Mouse (Mus musculus) monocyte, adult 2 months (primary cell): ENCODE results near the gene Podxl2.

Experiments
- DNase-seq, 2 experiments: peaks; one replicate each; pipeline ENCODE4 v3.0.0; 2022; ENCODE audit warnings: low spot score in 2 of 2, low read depth in 1 of 2

The Podxl2 gene

DNA sequence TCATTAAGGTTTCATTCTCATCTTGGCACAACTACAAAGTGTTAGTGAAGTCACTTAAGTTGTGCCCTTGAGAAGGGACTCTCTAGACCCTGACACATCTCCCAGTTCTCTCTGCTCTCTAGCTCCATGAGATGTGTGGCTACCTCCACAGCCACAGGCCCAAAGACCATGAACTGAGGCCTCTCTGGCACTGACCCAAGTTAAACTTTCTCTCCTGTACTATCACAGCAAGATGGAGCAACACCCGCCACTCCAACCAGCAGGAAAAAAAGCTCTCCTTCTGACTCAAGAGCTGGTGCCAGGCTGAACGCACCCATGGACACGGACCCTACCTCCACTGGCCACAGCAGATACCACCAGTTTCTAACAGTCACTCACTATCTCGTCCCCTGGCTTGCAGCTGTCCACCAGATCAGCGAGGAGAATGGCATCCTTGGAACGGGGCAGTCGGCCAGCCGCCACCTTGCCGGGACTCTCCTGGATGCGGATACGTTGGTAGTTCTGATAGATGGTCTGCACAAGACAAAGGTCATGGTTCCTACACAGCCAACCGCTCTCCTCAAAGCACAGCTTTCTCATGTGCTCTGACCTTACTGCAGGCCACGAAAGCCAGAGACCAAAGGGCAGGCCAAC, 14.7 kb upstream of the Podxl2 start:
- DNase-seq = no peak

DNA sequence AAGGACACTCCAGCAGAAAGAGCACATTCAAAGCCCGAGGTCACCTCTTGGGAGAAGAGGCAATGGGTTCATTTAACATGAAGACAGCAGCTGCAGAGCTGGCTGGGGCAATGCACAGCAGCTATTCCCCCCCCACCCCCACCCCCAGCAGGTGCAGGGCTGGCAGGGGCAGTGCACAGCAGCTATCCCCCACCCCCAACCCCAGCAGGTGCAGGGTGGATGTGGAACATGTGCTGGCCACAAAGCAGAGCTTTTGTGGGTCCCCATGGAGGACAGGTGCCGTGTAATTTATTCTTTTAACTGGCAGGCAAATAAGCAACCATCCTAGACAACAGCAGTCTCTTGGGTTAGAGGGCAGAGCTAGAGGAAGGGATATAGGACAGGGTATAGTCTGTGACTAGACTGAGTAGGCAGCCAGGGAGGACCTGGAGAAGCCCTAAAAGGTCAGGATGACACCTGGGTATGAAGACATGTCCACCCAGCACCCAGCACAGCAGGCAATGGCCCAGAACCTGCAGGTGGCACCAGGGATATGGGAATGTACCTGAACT, 11.6 kb upstream of the Podxl2 start:
- no peak for DNase-seq

GRCm38 (mm10) chr6:88885644-88886416, 11.0 kb upstream of the Podxl2 start:
- DNase-seq = no peak

DNA sequence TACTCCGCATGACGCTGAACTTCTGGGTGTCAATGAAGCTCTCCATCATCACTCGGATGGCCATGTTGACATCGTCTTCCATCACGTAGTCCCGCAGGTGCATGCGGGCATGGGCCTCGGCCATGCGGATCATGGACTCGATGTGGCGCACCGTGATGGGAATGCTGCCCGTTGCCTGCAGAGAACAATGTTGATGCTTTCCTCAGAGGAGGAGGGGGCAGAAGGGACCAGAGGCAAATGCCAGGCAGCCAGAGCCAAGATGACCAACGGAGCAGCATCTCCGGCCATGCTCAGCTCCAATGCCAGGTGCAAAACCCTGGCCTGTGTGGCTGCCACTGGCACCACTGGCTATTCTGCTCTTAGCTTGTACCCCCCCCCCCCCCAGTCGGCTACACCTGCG, 9.8 kb upstream of the Podxl2 start:
- DNase-seq = no peak

DNA sequence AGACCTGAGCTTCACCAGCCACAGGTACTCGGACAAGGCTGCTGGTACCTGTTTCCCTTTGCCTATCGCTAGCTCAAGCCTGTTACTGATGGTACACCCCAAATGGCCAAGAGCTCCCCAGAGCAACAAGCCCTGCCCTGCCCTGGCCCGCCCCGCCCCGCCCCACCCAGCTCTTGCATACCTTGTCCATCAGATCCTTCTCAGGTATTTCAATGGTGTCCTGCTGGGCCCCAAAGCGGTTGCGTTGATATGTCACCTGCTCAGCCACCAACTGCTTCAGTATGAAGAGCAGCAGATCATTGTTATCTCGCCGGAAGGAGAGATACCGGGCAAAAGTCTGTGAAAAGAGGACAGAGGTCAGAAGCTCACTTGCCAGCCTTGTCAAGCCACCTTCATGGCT, 9.4 kb upstream of the Podxl2 start:
- DNase-seq = no peak

- no peak for DNase-seq
These were observed 6.5 kb upstream of the Podxl2 start for GRCm38 (mm10) chr6:88881334-88881733.

DNA sequence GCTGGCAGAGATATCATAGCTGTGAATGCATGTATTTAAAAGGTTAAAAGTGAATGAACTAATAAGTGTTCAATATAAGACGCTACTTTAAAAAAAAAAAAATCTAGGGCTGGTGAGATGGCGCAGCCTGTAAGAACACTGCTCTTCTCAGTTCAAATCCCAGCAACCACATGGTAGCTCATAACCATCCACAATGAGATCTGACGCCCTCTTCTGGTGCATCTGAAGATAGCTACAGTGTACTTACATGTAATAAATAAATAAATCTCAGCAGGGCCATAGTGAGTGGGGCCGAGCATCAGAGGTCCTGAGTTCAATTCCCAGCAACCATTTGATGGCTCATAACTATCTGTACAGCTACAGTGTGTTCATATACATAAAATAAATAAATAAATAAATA, 4.6 kb upstream of the Podxl2 start:
- no peak for DNase-seq

GRCm38 (mm10) chr6:88873965-88874867, 628 bp downstream of the Podxl2 start:
- no peak for DNase-seq

GRCm38 (mm10) chr6:88872811-88873210, 2.0 kb downstream of the Podxl2 start:
- no peak for DNase-seq

- DNase-seq = no peak
These were observed 3.3 kb downstream of the Podxl2 start for GRCm38 (mm10) chr6:88871546-88871945.

DNA sequence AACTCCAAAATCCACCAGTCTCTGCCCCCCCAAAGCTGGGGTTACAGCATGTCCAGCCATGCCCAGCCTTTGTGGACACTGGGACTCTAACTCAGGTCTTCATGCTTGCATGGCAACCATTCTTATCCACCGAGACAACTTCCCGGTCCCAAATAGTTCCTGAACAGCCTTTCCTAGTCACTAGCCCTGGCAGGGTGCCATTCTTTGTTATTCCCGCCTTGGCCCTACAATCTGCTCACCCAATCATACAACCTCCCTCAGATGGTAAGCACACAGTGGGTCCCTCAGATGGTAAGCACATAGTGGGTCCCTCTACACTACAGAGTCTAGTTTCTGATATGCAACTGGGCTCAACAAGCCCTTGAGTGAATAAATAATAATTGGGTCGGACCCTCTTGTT, 4.2 kb downstream of the Podxl2 start:
- no peak for DNase-seq

GRCm38 (mm10) chr6:88869459-88869858, 5.4 kb downstream of the Podxl2 start:
- no peak for DNase-seq

DNA sequence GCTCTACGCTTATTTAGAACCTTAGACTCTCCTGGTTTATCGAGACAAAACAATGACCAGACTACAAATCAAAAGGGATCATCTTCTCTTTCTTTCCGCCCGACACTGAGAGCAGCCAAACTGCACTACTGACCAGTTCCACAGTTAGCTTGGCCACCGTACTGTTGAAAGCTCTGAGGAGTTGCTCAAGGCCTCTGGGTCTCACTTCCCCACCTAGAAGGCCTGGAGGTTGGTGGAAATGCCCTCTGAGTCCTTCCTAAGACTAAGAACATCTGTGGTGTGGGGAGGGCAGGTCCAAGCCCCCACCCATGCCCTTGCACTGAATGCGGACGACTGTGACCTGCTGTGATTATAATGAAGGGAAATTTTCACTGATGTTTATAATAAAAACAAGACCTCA, 9.1 kb downstream of the Podxl2 start:
- no peak for DNase-seq

DNA sequence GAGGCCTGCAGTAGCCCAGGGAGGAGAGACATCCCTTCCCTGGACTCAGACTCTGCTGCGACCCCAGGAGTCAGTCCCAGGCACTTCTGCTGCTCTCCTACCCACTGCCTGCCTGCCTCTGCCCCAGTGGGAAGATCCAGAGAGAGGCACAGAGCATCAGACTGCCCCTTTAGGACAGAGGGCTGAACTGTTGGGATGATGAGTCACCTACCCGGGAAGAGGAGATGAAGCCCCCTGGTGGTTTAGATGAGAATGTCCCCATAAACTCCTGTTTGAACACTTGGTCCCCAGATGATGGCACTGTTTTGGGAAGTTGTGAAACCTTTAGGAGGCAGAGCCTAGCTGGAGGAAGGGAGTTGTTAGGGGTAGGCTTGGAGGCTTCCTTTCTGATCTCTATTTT, 13.9 kb downstream of the Podxl2 start:
- peak; percentile 22 to 50 for DNase-seq

DNA sequence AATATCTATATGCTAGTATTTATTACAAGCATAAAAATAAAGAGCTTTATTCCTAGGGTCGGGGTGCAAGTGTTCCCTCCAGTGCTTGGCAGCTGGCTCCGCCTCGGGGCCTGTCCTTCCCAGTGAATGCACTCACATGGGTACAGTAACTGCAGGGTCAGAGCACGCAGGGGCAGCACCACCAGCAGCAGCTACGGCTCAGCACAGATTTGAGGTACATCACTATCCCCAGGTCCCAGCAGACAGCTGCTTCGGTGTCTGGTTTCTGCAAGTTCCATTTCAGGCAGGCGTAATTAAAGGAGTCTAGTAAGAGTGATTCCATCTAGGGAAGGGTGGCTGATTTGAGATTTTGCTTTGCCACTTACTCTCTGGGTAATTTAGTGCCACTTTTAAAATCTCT, 16.5 kb downstream of the Podxl2 start:
- no peak for DNase-seq

- DNase-seq = no peak
These were observed 17.0 kb downstream of the Podxl2 start for GRCm38 (mm10) chr6:88857830-88858229.

DNA sequence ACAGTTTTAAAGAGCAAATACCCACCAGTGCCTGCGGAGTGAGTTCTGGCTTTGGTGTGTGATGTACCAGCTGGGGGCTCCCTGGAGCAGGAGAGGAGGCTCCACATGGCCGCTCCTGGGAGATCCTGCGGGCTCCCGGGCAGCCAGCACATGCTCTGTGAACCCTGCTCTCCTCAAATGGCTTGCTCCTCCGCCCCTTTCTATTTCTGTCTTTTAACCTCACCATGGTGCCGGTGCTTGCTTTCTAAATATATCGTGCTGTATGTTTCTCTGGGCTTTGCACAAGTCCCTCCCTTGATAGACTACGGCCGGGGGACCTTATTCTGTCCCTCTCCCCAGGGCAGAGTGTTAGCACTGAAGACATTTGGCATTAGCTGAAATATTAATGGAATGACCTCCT, 17.6 kb downstream of the Podxl2 start:
- no peak for DNase-seq

GRCm38 (mm10) chr6:88855636-88856035, 19.2 kb downstream of the Podxl2 start:
- DNase-seq = no peak

DNA sequence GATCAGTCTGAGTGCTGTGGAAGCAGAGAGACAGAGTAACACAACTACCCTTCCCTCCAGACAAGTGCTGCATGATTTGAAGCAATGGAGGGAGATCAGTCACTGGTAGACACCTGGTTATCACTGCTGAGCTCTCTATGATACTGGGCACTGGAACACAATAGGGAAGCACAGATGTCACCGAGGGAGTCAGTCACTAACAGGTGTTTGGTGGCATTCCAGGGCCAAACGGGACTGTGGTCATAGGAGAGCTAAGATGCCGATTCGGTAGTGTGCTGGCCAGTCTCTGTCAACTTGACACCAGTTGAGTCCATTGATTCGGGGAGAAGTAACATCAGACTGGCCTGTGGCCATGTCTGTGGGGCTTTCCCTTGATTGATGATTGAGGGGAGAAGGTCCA, 20.3 kb downstream of the Podxl2 start:
- DNase-seq = no peak

DNA sequence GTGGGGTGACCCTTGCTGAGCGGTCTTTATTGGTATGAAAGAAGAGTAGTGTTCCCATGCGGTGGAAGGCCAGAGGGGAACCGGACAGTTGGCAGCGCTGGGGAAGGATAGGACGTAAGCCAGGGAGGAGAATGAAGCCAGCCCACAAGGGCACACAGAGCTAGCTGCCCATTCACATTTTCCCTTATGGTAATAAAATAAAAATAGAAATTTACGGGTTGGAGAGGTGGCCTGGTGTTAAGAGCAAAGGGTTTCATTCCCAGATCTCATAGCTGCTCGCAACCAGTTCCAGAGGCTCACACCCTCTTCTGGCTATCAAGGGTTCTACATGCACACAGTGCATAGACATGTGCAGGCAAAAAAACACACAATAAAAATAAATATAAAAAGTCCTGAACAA, 24.8 kb downstream of the Podxl2 start:
- DNase-seq = no peak

DNA sequence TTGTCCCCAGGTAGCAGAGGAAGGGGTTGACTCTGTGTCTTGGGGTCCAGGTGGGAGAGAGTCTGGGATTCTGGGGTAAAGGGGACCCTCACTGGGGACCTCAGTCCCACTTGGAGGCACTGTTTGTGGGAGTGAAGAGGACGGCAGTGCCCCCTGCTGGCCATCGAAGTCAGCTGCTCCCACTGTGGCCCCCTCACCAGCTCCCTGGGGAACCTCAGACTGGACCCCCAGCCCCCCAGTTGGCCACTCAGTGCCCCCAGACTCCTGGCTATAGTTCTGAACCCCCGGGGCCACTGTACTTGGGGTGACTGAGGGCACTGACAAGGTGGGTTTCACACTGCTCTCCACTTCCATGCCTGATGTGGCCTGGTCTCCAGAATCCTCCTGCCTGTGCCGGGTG, 25.6 kb downstream of the Podxl2 start:
- DNase-seq = no peak

- no peak for DNase-seq
These were observed 27.3 kb downstream of the Podxl2 start for GRCm38 (mm10) chr6:88847571-88847970.
